Mouse (Mus musculus): ENCODE data around the gene Ralgps1. TPM values are rescaled to one million over a fixed set of nuclear protein-coding genes. Genes with fewer than 3 reads are reported as not detected.

Gene Ralgps1
- polyA plus RNA-seq, 1 experiment = 4.5 TPM

GRCm38 (mm10) chr2:33319934-33320333 is 51.4 kb downstream of the Ralgps1 start:
- no peaks in the 10 kb centered on the region for H3K27me3 ChIP-seq (ENCODE audit: control insufficient read depth, insufficient read depth, low read length)
- 92% methylated on average over 1 of the region's 1 CpGs for WGBS
- no peaks in the 10 kb centered on the region for H3K4me1 ChIP-seq (ENCODE audit: control insufficient read depth, insufficient read depth, insufficient read length)
- DNase-seq (ENCODE audit: low read depth in 1 of 2, low spot score in 2 of 2) = no peak
- H3K4me3 ChIP-seq (ENCODE audit: extremely low read depth, insufficient read depth, insufficient read length) = no peak overlapping the region
- no peak for TF ChIP-seq CTCF (IDR thresholded peaks at IDR 0.05; ENCODE audit: extremely low read depth, insufficient read depth, insufficient read length, insufficient replicate concordance)
- no peak for TF ChIP-seq POLR2A (IDR thresholded peaks at IDR 0.05; ENCODE audit: low read depth, low read length)
- H3K27ac ChIP-seq (ENCODE audit: insufficient read depth, low read length) = no peak overlapping the region
- 0 out of 2 replicates have a peak, but pooled peaks cover 1% of the 10 kb centered on the region for H3K36me3 ChIP-seq (ENCODE audit: control insufficient read depth, insufficient read depth, low read length)

GRCm38 (mm10) chr2:33319455-33319854 is 51.8 kb downstream of the Ralgps1 start:
- TF ChIP-seq POLR2A (IDR thresholded peaks at IDR 0.05; ENCODE audit: low read depth, low read length) (no peak), CTCF (IDR thresholded peaks at IDR 0.05; ENCODE audit: extremely low read depth, insufficient read depth, insufficient read length, insufficient replicate concordance) (no peak)
- no peak for DNase-seq (ENCODE audit: low read depth in 1 of 2, low spot score in 2 of 2)
- no peak overlapping the region for H3K27ac ChIP-seq (ENCODE audit: insufficient read depth, low read length)
- no peak overlapping the region for H3K4me3 ChIP-seq (ENCODE audit: extremely low read depth, insufficient read depth, insufficient read length)
- 90% methylated on average over 5 of the region's 5 CpGs for WGBS
- no peaks in the 10 kb centered on the region for H3K27me3 ChIP-seq (ENCODE audit: control insufficient read depth, insufficient read depth, low read length)
- H3K4me1 ChIP-seq (ENCODE audit: control insufficient read depth, insufficient read depth, insufficient read length) = no peaks in the 10 kb centered on the region
- H3K36me3 ChIP-seq (ENCODE audit: control insufficient read depth, insufficient read depth, low read length) = 0 out of 2 replicates have a peak, but pooled peaks cover 1% of the 10 kb centered on the region

- TF ChIP-seq CTCF (IDR thresholded peaks at IDR 0.05; ENCODE audit: extremely low read depth, insufficient read depth, insufficient read length, insufficient replicate concordance) (no peak), POLR2A (IDR thresholded peaks at IDR 0.05; ENCODE audit: low read depth, low read length) (no peak)
- DNase-seq (ENCODE audit: low read depth in 1 of 2, low spot score in 2 of 2) = no peak
- WGBS = 62% methylated on average over 8 of the region's 8 CpGs
- Histone ChIP-seq H3K4me1 (ENCODE audit: control insufficient read depth, insufficient read depth, insufficient read length) (no peaks in the 10 kb centered on the region), H3K27me3 (ENCODE audit: control insufficient read depth, insufficient read depth, low read length) (no peaks in the 10 kb centered on the region), H3K36me3 (ENCODE audit: control insufficient read depth, insufficient read depth, low read length) (no peaks in the 10 kb centered on the region), H3K27ac (ENCODE audit: insufficient read depth, low read length) (no peak overlapping the region), H3K4me3 (ENCODE audit: extremely low read depth, insufficient read depth, insufficient read length) (no peak overlapping the region)
Measured at GRCm38 (mm10) chr2:33318491-33318964, 52.8 kb downstream of the Ralgps1 start.

- Histone ChIP-seq H3K27me3 (ENCODE audit: control insufficient read depth, insufficient read depth, low read length) (no peaks in the 10 kb centered on the region), H3K4me1 (ENCODE audit: control insufficient read depth, insufficient read depth, insufficient read length) (no peaks in the 10 kb centered on the region), H3K36me3 (ENCODE audit: control insufficient read depth, insufficient read depth, low read length) (no peaks in the 10 kb centered on the region), H3K4me3 (ENCODE audit: extremely low read depth, insufficient read depth, insufficient read length) (no peak overlapping the region), H3K27ac (ENCODE audit: insufficient read depth, low read length) (no peak overlapping the region)
- WGBS = 65% methylated on average over 7 of the region's 7 CpGs
- peak in 1 of 2 experiments; percentile 13 for DNase-seq (ENCODE audit: low read depth in 1 of 2, low spot score in 2 of 2)
- no peak for TF ChIP-seq POLR2A (IDR thresholded peaks at IDR 0.05; ENCODE audit: low read depth, low read length)
- TF ChIP-seq CTCF (IDR thresholded peaks at IDR 0.05; ENCODE audit: extremely low read depth, insufficient read depth, insufficient read length, insufficient replicate concordance) = 0 out of 2 replicates have a peak, but pooled peaks have one; percentile 22
Measured at GRCm38 (mm10) chr2:33316516-33316915, 54.8 kb downstream of the Ralgps1 start.

GRCm38 (mm10) chr2:33316063-33316405 is 55.3 kb downstream of the Ralgps1 start:
- Histone ChIP-seq H3K27me3 (ENCODE audit: control insufficient read depth, insufficient read depth, low read length) (no peaks in the 10 kb centered on the region), H3K27ac (ENCODE audit: insufficient read depth, low read length) (no peak overlapping the region), H3K4me3 (ENCODE audit: extremely low read depth, insufficient read depth, insufficient read length) (no peak overlapping the region), H3K4me1 (ENCODE audit: control insufficient read depth, insufficient read depth, insufficient read length) (no peaks in the 10 kb centered on the region), H3K36me3 (ENCODE audit: control insufficient read depth, insufficient read depth, low read length) (no peaks in the 10 kb centered on the region)
- DNase-seq (ENCODE audit: low read depth in 1 of 2, low spot score in 2 of 2) = no peak
- TF ChIP-seq POLR2A (IDR thresholded peaks at IDR 0.05; ENCODE audit: low read depth, low read length) = no peak
- no peak for TF ChIP-seq CTCF (IDR thresholded peaks at IDR 0.05; ENCODE audit: extremely low read depth, insufficient read depth, insufficient read length, insufficient replicate concordance)
- 89% methylated on average over 1 of the region's 1 CpGs for WGBS

- DNase-seq (ENCODE audit: low read depth in 1 of 2, low spot score in 2 of 2) = no peak
- Histone ChIP-seq H3K4me1 (ENCODE audit: control insufficient read depth, insufficient read depth, insufficient read length) (no peaks in the 10 kb centered on the region), H3K4me3 (ENCODE audit: extremely low read depth, insufficient read depth, insufficient read length) (no peak overlapping the region), H3K27me3 (ENCODE audit: control insufficient read depth, insufficient read depth, low read length) (no peaks in the 10 kb centered on the region), H3K27ac (ENCODE audit: insufficient read depth, low read length) (no peak overlapping the region), H3K36me3 (ENCODE audit: control insufficient read depth, insufficient read depth, low read length) (no peaks in the 10 kb centered on the region)
- no peak for TF ChIP-seq POLR2A (IDR thresholded peaks at IDR 0.05; ENCODE audit: low read depth, low read length)
- 79% methylated on average over 4 of the region's 4 CpGs for WGBS
Measured at GRCm38 (mm10) chr2:33315233-33316062, 55.8 kb downstream of the Ralgps1 start.

- H3K27ac ChIP-seq (ENCODE audit: insufficient read depth, low read length) = no peak overlapping the region
- no peak for DNase-seq (ENCODE audit: low read depth in 1 of 2, low spot score in 2 of 2)
- no peaks in the 10 kb centered on the region for H3K36me3 ChIP-seq (ENCODE audit: control insufficient read depth, insufficient read depth, low read length)
- H3K27me3 ChIP-seq (ENCODE audit: control insufficient read depth, insufficient read depth, low read length) = no peaks in the 10 kb centered on the region
- no peak for TF ChIP-seq CTCF (IDR thresholded peaks at IDR 0.05; ENCODE audit: extremely low read depth, insufficient read depth, insufficient read length, insufficient replicate concordance)
- no peak for TF ChIP-seq POLR2A (IDR thresholded peaks at IDR 0.05; ENCODE audit: low read depth, low read length)
- 88% methylated on average over 9 of the region's 9 CpGs for WGBS
- H3K4me1 ChIP-seq (ENCODE audit: control insufficient read depth, insufficient read depth, insufficient read length) = no peaks in the 10 kb centered on the region; the same call in 1 of the 2 replicates
- H3K4me3 ChIP-seq (ENCODE audit: extremely low read depth, insufficient read depth, insufficient read length) = no peak overlapping the region
Measured at GRCm38 (mm10) chr2:33309426-33309825, 61.9 kb downstream of the Ralgps1 start.

All from spleen, adult 2 months (tissue).